Mouse (Mus musculus): ENCODE data around the gene Man2a2.
A peak's percentile ranks its signal among the peaks of the same experiment; 100 is the strongest.

The Man2a2 gene

GRCm38 (mm10) chr7:80369967-80370431 is 1.2 kb downstream of the Man2a2 start:
- DNase-seq (ENCODE audit: low spot score): no peak

DNA sequence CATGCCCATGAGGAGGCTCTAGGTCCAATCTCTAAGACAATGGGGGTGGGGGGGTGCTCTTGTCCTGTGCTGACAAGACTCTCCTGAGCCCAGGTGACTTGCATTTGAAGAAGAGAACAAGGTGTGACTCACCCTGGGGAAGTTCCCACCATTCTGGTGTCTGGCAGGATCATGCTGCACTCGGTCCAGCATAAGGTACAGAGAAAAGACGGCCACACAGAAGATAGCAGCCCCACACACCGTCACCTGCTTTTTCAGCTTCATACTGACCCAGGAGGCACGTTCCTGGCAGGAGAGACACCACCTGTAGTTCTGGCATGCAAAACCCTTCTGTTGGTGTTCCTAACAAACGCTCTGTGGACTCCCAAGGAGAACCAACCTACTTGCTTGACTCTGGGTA is 1.7 kb downstream of the Man2a2 start:
- no peak for DNase-seq (ENCODE audit: low spot score)

DNA sequence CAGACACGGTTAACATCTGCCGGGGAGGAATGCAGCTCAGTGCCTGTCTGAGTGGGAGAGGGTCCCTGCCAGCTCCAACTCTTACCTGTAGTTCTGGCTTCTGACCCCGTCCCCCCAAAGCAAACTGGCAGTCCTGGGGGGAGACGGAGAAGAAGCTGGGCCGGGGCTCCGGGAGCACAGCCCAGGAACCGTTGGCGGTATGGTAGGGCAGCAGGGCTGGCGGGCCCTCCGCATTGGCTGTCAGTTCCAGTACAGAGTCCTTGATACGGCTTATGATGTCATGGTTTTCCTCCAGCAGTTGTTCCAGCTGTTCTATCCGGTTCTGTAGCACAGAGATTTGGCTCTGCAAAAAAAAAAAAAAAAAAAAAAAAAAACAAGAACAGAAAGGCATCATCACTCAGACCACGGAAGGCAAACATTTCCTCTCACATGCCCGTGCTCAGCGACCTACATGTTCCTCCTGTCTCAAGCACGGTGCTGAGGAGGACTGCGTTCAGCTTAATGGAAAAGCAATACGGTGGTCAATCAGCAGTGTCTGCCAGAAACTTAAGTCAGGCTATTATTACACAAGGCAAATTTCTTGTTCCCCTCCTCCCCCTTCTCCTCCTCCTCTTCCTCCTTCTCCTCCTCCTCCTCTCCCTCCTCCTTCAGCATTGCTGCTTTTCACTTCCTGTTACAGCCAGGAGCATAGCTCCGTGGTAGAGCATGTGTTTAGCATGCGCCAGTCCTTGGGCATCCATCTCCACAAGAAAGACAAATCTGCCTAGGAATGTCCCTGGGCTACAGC is 2.3 kb downstream of the Man2a2 start:
- DNase-seq (ENCODE audit: low spot score): no peak

DNA sequence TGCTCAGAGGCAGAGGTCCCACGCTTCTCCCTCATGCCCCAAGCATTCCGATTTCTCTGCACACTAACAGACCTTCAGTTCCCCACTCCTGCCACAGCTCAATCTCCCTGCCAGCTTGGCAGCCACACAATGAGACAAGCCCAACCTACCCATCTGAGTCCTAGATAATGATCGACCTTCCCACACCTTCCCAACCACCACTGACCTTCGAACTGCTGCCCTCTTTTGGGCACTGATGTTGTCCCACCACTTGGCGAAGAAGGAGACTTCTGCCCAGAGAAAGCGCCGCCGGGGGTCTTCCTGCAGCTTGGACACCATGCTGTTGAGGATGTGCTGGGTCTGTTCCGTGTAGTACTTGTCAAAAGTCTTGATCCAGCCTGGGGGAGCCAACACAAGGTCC is 3.2 kb downstream of the Man2a2 start:
- DNase-seq (ENCODE audit: low spot score): no peak

DNA sequence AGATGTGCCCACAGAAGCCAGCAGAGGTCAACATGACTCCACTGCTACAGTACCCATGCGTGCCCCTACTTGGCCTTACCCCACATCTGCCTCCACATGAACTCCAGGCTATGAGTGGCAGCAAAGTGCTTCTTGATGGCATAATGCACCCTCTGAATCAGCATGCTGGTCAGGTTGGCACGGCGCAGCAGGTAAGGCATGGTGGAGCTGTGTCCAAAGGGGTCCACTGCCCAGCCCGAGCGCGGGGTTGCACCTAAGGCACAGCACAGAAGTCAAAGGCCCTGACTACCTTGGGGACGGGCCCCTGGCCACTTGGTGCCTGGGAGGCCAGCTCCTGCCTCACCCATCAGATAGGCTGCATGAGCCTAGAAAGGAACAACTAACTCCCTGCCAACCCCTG is 3.9 kb downstream of the Man2a2 start:
- no peak for DNase-seq (ENCODE audit: low spot score)

DNA sequence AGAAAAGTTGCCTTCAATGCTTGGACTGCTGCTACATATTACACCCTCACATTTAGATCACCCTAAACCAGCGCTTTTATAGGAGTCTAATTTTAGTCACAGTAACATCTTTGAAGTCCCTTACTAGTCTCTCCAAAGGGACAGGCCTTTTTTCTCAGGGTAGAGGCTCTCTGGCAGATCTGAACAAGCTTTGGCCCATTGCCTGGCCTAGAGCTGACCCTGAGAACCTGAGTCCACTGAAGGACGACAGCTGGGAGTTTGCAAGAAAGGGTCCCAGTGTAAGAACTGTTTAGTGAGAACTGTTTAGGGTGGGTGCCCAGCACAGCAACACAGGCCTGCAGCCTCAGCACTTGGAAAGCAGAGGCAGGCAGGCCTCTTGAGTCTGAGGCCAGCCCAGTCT is 5.4 kb downstream of the Man2a2 start:
- peak; percentile 45 for DNase-seq (ENCODE audit: low spot score)

DNA sequence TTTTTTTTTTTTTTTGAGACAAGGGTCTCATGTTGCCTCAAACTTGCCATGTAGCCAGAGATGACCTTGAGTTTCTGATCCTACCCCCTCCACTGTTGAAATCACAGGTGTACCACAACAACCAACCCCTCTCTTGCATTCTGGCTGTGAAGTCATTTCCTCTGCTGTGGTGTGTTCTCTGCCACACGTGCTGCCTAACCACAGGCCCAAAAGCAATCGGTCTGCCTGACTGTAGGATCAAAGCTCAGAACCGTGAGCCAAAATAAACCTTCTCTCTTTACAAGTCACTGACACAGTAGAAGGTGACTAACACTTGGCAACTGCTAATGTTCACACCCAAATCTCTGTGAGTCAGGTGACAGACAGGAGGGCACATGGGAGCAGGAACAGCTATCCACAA is 10.7 kb downstream of the Man2a2 start:
- no peak for DNase-seq (ENCODE audit: low spot score)

GRCm38 (mm10) chr7:80358039-80358438 is 13.1 kb downstream of the Man2a2 start:
- no peak for DNase-seq (ENCODE audit: low spot score)

DNA sequence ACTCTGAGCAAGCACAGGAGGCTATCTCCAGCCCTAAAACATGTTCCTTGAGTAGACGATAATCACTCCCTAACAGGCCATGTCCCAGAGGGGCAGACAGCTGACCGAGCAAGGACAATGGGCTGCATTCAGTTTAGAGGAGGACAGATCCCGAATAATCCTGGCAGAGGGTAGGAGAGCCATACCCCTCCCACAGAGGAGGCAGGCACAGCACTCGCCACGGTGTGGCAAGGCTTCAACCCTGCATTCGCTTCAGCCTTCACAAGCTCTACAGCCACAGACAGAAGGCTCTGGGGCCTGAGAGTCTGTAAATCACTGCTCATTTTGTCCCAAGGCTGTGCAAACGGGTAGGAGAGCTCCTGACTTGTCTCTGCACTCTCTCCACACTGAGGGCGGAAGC is 14.0 kb downstream of the Man2a2 start:
- peak; percentile 32 for DNase-seq (ENCODE audit: low spot score)

- no peak for DNase-seq (ENCODE audit: low spot score)
Measured at GRCm38 (mm10) chr7:80356351-80356750, 14.8 kb downstream of the Man2a2 start.

DNA sequence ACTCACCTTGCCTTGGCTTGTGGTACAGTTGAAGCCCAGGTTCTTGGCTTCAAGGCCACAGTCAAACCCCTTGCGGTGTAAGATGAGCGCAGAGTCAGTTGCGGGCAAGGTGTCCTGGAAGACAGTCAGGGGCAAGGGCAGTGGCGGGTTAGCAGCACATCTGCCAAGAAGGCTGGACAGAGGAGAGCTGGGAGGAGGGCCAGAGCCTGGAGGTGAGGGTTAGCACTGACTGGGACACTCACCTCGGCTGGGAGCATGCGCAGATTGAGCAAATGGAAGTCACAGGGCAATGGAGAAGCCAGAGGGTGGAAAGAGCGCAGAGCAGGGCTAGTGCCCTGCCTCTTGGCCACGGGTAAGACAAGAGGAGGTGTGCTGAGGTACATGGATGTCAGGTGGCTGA is 18.3 kb downstream of the Man2a2 start:
- DNase-seq (ENCODE audit: low spot score): no peak

DNA sequence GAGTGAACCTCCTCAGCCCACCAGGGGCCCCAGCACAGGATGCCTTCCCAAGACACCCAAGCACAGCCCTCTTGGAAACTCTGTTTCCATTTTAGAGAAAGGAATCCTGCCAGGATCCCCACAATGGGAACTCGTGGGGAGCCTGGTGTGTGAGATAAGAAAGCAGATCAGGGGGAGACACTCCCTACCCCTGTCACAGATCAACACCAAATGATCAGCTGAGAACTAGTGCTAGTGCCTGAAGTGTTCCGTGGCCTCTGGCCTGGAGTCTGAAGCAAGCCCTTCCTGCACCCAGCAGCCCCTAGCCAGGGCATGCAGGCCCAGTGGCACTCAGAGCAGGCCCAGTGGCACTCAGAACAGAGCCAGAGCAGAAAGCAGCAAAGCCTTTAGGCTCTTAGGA is 20.4 kb downstream of the Man2a2 start:
- no peak for DNase-seq (ENCODE audit: low spot score)

- DNase-seq (ENCODE audit: low spot score): no peak
Measured at GRCm38 (mm10) chr7:80347670-80348586, 23.2 kb downstream of the Man2a2 start.

- DNase-seq (ENCODE audit: low spot score): no peak
Measured at GRCm38 (mm10) chr7:80346830-80347229, 24.3 kb downstream of the Man2a2 start.

DNA sequence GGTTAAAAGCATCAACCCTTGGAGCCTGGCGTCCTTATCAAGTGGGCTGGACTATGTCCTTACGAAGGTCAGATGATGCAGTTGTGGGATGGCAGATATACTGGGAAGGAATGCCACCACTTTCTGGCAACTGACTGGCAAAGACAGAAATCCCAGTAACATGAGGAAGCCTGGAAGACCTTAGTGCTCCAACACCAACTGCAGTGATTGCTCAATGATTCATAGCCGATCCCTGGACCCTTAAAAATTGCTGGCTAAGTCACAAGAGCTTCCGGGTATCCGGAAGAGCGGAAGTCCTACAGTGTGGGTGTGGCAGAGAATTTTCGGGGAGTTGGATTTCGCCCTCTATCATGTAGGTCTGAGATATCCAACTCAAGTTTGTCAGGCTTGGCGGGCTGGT is 25.0 kb downstream of the Man2a2 start:
- no peak for DNase-seq (ENCODE audit: low spot score)

DNA sequence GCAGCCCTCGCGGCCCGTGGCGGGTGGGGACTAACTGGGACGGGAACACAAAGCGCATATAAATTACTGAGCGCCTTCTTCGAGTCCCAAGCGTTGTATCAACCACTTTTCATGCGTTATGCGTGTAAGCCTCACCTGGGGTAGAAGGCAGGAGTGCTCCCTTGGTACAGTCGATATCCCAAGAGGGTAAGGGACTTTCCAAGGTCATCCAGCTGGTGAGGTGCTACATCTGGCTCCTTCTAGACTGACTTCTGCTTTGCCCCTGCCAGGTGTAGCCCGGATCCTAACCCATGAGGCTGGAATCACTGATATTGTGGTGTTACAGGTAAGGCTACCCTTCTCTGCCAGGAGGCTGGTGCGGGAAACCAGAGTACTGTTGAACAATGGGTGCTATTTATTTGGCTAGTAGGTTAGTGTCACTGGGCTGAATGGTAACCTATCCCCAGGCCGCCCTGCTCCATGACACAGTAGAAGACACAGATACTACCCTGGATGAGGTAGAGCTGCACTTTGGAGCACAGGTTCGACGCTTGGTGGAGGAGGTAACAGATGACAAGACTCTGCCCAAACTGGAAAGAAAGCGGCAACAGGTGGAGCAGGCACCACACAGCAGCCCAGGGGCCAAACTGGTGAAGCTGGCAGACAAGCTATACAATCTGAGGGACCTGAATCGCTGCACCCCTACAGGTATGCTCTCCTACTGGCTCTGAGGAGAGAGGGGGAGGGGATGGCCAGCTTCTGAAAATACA is 27.7 kb downstream of the Man2a2 start:
- DNase-seq (ENCODE audit: low spot score): no peak

DNA sequence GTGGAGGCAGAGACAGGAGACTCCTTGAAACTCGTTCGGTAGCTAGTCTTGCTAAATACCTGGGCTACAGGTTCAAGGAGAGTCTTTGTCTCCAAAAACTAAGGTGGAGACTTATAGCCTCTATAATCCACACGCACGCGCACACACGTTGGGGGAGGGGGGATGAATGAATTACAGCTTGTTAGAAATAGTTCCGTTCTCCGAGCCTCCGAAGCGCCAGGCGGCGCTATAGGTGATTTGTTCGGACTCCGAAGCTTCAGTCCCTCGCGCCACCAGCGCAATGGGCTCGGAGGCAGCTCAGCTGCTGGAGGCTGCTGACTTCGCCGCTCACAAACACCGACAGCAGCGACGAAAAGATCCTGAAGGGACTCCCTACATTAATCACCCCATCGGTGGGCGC is 28.3 kb downstream of the Man2a2 start, which contains the start of gene Hddc3:
Hddc3 (plus strand) TSS at position 247 of the 400 bp plus-strand sequence.
- DNase-seq (ENCODE audit: low spot score): peak; percentile 81

- no peak for DNase-seq (ENCODE audit: low spot score)
Measured at GRCm38 (mm10) chr7:80341793-80342192, 29.4 kb downstream of the Man2a2 start.

DNA sequence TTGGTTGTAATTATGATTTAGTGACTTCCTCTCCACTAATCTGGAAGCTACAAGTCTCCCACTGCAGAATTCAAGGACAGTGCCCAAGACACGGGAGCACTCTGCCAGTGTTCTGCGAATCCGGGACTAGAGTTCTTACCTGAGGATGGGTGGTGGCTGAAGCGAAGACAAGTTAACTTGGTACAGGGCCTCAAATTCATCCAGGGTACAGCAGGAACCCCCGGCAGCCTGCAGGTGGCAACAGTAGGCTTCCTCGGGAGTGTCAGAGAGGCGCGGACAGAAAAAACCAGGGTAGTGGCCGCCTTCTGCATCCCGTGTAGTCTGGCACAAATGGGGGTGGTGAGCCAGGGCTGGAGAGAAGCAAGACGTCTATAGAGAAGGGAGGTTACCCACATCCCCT is 30.4 kb downstream of the Man2a2 start, which contains the start of gene Unc45a:
Unc45a (minus strand) TSS at position 213 of the 400 bp plus-strand sequence.
- peak; percentile 55 for DNase-seq (ENCODE audit: low spot score)

DNA sequence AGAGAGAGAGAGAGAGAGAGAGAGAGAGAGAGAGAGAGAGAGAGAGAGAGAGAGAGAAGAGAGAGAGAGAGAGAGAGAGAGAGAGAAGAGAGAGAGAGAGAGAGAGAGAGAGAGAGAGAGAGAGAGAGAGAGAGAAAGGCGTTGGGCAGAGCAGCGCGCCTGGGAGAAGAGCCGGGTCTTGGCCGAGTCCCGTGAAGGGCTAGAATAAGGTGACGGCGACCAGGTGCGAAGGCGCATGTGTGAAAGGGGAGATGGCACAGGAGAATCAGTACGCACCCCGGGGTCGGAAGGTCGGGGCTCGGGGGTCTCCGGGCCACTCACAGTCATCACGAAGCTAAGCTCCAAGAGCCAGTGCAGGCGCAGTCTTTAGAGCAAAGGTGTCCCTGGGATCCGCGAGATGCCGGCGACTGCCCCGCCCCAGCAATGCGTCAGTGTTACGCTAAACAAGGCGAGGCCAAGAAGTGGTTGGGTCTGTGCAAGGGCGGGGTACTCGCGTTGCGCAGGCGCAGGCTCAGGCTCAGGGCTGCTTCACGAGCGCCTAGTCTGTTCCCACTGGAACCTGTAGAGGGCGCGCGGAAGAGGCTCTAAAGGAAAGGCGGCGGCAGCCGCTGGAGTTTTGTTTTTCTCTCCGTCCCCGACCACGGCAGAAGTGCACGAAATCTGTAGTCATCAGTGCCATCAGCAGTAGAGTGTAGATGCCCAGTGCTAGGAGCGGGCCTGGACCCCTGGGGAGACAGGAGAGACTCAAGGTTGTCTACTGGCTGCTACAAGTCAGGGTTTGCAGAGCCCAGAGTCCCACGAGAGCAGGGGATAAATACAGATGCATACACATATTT is 31.2 kb downstream of the Man2a2 start:
- peak; percentile 97 for DNase-seq (ENCODE audit: low spot score)

DNA sequence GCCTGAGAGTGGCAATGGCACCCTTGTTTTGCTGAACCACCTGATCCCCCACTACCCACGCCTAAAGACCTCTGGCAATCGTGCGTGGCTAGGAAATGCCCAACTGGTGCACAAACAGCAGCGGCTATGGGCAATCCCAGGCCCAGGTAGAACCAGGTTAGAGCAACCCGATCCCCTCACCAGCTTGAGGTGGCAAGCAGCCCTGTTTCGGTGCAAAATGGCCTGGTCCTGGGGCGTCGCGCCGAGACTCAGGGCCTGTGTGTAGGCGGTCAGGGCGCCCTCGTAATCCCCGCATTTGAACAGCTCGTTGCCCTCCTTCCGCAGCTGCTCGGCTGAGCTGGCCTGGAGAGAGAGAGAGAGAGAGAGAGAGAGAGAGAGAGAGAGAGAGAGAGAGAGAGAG is 31.8 kb downstream of the Man2a2 start:
- DNase-seq (ENCODE audit: low spot score): no peak

Data from ovary, adult 18-20 months (tissue).